Mouse (Mus musculus): ENCODE data around the gene Cfap46.

Gene Cfap46

GRCm38 (mm10) chr7:139579261-139579905, 104.2 kb downstream of the Cfap46 start:
- no peak for DNase-seq

GRCm38 (mm10) chr7:139576064-139576686, 107.4 kb downstream of the Cfap46 start:
- DNase-seq: no peak

DNA sequence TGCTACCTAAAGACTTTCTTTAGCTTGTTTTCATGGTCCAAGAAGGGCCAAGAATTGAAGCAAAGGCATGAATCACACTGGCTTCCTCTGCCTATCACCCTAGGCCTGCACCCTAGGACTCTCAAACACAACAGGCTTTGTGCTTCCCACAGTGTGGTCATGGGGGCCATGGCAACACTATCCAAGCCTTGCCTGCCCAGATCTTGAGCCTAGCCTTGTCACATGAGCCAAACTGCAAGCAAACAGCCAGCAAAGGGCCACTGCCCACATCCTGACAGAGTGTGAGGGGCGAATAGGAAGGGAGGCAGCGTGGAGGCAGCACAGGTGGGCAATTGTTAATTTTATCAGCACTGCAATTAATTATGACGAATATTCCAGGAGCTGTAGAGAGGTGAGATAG, 111.0 kb downstream of the Cfap46 start:
- no peak for DNase-seq

DNA sequence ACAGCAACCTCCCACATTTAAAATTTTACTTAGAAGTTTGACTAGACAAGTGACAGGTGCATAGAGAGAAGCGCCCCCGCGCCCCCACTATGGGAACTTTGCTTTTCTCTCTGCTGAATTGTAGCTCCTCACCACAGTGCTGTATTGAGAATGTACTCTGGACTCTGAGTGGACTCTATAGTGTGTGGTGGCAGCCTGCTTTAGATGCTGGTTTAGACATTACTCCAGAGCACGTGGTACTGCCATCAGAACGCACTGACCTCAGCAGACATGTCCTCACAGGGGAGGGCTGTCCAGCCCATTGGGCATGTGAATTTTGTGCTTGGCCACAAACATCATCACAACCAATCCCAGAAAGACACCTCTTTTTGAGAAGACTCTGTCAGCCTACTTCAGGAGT, 112.8 kb downstream of the Cfap46 start:
- no peak for DNase-seq

GRCm38 (mm10) chr7:139566533-139566932, 117.1 kb downstream of the Cfap46 start:
- no peak for DNase-seq

- no peak for DNase-seq
Observed at GRCm38 (mm10) chr7:139565998-139566397, 117.6 kb downstream of the Cfap46 start.

DNA sequence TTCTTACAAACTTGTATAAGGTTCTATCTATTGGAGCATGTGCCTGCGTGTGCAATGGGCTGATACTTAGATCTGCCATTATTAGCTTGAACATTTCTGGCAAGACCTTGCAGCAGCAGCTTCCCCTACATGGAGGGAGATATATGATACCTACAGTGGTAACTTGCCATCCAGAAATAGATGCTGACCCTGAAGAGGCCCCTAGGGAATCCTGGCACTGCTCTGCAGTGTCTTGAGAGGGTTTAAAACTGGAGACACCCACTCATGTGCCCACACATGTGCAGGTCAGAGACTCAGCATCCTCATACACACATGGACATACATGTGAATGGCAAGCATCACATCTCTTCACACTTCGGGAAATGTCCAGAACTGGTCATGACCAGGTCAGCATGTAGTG, 119.5 kb downstream of the Cfap46 start:
- no peak for DNase-seq

DNA sequence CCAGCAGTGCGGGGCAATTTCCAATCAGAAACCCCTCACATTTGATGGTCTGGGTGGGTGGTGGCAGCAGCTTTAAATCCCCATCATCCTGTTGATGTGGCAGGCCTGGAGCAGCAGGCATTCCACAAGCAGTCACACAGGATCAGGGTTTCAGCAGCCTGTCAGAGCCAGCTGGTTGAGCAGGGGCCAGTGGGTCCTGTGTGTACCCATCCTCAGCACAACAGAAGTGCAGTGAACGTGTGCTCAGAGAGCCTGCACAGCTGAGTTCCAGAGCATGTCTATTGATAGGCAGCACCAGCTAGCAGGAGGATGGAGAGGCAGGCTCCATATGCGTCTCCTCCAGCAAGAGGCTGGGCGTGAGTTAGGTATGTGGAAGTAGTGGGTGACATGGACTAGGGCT, 120.2 kb downstream of the Cfap46 start:
- DNase-seq: no peak

DNA sequence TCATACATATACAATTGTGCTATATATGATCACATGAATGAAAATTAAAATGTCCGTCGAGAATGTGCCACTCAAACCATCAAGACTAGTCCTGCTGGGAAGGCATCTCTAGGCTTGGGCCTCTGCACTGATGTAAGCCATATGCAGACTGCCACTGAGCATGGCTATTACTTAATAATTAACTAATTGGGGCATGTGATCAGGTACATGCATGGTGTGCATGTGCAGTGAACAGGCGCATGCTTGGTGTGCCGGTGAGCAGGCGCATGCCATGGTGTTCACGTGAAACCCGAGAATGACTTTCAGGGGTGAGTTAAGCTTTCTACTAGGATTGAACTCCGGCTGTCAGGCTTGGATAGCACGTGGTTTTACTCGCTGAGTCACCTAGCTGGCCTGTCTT, 124.0 kb downstream of the Cfap46 start:
- DNase-seq: no peak

DNA sequence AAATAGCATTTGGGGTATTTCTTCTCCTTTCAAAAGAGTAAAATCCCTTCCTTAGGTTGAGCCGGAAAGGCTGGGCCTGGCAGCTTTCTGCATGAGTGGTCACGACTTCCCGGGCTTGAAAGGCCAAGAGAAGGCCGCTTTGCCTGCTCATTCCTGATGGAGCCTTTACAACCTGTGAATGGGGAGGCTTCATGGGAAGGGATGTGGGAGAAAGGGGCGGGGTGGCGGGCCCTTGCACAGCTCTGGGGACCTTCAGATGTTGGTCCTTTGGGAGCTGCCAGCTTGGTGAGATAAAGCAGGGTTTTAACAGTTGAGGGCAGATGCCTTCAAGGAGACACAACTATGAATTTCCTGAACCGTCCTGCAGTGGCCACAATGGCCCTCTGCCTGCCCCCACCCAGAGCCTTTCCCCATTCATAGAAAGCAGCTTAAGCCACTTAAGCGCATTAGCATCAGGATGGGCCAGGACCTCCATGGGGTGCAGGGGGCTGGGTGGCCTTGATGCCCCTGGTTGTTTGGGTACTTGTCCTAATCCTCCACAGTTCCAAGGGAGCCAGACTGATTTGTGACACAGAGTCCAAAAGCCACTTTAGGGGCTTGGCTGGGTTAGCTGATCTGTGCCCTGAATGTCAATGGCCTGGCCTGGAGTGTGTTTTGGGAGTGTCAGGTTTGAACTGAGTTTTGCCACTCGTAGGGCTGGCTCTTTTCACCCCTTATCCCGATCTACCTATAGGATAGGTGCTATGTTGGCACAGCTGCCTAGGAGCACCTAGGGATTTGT, 126.7 kb downstream of the Cfap46 start:
- DNase-seq: no peak

- no peak for DNase-seq
Observed at GRCm38 (mm10) chr7:139556331-139556730, 127.3 kb downstream of the Cfap46 start.

DNA sequence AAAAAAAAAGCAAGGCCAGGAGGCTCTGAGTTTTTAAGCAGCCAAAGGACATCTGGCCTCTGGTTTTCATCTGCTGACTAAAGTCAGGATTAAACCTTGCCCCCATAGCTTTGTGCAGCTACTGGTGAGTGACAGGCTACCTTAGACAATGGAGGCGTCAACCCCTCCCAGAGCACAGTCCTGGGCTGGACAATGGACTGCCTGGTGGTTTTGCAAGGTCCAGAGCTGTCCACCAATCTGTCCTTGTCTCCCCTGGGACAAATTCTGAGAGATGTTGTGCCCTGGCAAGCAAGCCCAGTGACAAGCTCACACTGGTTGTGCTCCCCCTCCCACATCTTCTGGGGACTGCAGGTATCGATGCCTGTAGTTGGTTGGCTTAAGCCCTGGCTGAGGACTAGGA, 132.1 kb downstream of the Cfap46 start:
- no peak for DNase-seq
